Mouse (Mus musculus): Measurements from ENCODE around the gene Rbfox3. TPM values are rescaled to one million over a fixed set of nuclear protein-coding genes. Genes with fewer than 3 reads are reported as not detected.

Gene Rbfox3
- polyA plus RNA-seq, 1 experiment from 2014 or later: 77.9 TPM

DNA sequence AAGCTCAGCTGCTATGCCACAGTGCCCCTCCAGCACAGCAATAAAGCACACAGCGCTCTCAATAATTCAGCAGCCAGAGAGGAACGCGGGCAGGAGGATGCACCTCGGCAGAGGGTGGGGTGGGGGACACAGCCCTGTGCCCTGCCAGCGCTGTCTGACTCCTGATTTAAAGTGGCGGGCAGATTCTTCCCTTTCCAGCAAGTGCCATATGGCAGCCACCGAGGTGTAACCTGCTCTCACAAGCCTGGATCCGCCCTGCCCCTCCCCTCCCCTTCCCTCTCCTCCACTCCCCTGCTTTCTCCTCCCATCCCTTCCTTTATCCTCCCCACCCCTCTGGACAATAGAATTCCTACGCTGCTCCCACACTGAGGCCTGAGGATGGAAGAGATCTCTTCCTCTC, 311.2 kb downstream of the Rbfox3 start:
- no peak overlapping the region for H3K4me3 ChIP-seq
- peak overlapping the region; percentile 28 for H3K4me2 ChIP-seq
- no peaks in the 10 kb centered on the region for H3K9me3 ChIP-seq
- no peaks in the 10 kb centered on the region for H3K27me3 ChIP-seq
- H3K36me3 ChIP-seq: no peaks in the 10 kb centered on the region
- 0 out of 2 replicates have a peak overlapping the region, but pooled peaks have one; percentile 17 for H3K9ac ChIP-seq
- 3% methylated on average over 9 of the region's 9 CpGs for WGBS
- H3K27ac ChIP-seq (replicated peaks): peak overlapping the region; percentile 67
- peaks cover 44% of the 10 kb centered on the region for H3K4me1 ChIP-seq (replicated peaks)
- peak; percentile 66 for ATAC-seq (ENCODE audit: low FRiP score, low read depth)

GRCm38 (mm10) chr11:118598726-118599125, 312.7 kb downstream of the Rbfox3 start:
- no peak for ATAC-seq (ENCODE audit: low FRiP score, low read depth)
- no peak overlapping the region for H3K4me3 ChIP-seq
- peaks cover 34% of the 10 kb centered on the region for H3K4me1 ChIP-seq (replicated peaks)
- no peak overlapping the region for H3K9ac ChIP-seq
- H3K27me3 ChIP-seq: no peaks in the 10 kb centered on the region
- H3K9me3 ChIP-seq: no peaks in the 10 kb centered on the region
- H3K36me3 ChIP-seq: no peaks in the 10 kb centered on the region
- H3K27ac ChIP-seq (replicated peaks): no peak overlapping the region
- no peak overlapping the region for H3K4me2 ChIP-seq
- 52% methylated on average over 5 of the region's 5 CpGs for WGBS

DNA sequence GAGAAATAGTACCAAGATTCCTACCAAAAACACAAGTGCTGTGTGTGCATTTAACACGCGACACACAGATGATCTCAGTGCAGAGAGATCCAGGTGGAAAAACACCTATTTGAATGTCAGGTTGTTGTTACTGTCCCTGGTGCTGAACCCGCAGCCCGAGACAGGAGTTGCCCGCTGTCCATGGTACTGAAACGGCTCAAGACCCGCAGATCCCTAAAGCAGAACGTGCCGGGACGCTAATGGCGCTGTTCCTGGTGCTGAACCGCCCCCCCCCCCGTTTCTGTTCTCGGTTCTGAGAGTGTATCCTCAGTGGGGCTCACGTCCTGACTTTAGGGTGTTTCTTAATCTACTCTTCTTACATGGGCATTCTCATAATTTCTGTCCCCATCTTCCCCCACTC, 326.6 kb downstream of the Rbfox3 start:
- Histone ChIP-seq H3K9me3 (no peaks in the 10 kb centered on the region), H3K4me1 (replicated peaks) (peaks cover 16% of the 10 kb centered on the region), H3K36me3 (no peaks in the 10 kb centered on the region), H3K4me3 (no peak overlapping the region), H3K4me2 (no peak overlapping the region), H3K27ac (replicated peaks) (no peak overlapping the region), H3K9ac (no peak overlapping the region), H3K27me3 (no peaks in the 10 kb centered on the region)
- no peak for ATAC-seq (ENCODE audit: low FRiP score, low read depth)
- 11% methylated on average over 14 of the region's 15 CpGs for WGBS

DNA sequence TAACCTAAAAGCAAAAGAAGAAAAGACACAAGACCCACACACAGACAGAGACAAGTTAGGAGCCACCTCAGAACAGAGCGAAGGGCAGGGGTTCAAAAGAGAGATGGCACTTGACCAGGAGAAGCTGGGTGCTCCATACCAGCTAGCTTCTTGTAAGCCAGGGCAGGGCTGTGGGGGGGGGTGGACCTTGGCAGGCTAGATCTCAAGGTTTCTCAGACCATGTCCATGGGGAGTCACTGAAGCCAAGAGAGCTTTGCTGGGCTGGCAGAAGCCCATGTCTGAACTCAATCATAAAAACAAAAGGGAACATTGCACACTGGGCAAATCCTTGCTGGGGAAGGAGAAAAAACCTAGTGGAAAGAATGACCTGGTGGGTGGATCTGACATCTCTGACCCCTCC, 327.4 kb downstream of the Rbfox3 start:
- Histone ChIP-seq H3K9me3 (no peaks in the 10 kb centered on the region), H3K36me3 (no peaks in the 10 kb centered on the region), H3K4me3 (no peak overlapping the region), H3K9ac (no peak overlapping the region), H3K27ac (replicated peaks) (no peak overlapping the region), H3K4me1 (replicated peaks) (peaks cover 16% of the 10 kb centered on the region), H3K27me3 (no peaks in the 10 kb centered on the region), H3K4me2 (no peak overlapping the region)
- 95% methylated on average over 1 of the region's 1 CpGs for WGBS
- ATAC-seq (ENCODE audit: low FRiP score, low read depth): no peak

DNA sequence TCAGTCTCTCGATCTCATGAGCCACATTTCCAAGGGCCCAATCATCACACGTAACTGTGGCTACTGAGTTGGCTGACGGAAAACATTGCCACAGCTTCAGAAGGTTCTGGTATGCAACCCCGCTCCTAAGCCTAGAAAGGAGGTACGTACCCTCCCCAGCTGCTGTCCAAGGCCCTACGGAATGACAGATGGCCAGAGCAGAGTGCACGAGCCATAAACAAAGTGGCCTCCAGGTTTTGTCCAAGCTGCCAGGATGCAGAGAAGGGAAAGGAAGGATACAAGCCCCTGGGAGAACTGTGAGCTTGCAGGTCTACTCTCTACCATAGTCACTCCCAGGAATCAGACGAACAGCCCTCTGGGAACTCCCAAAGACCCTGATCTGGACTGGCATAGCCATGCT, 327.8 kb downstream of the Rbfox3 start:
- no peak overlapping the region for H3K4me3 ChIP-seq
- no peak overlapping the region for H3K9ac ChIP-seq
- no peaks in the 10 kb centered on the region for H3K36me3 ChIP-seq
- WGBS: 78% methylated on average over 8 of the region's 8 CpGs
- H3K4me1 ChIP-seq (replicated peaks): peaks cover 16% of the 10 kb centered on the region
- no peak overlapping the region for H3K4me2 ChIP-seq
- H3K27ac ChIP-seq (replicated peaks): no peak overlapping the region
- no peaks in the 10 kb centered on the region for H3K9me3 ChIP-seq
- H3K27me3 ChIP-seq: no peaks in the 10 kb centered on the region
- ATAC-seq (ENCODE audit: low FRiP score, low read depth): no peak

GRCm38 (mm10) chr11:118581019-118581418, 330.4 kb downstream of the Rbfox3 start:
- WGBS: 36% methylated on average over 4 of the region's 4 CpGs
- H3K4me1 ChIP-seq (replicated peaks): peaks cover 37% of the 10 kb centered on the region
- H3K4me3 ChIP-seq: no peak overlapping the region
- peak overlapping the region; percentile 67 for H3K27ac ChIP-seq (replicated peaks)
- no peaks in the 10 kb centered on the region for H3K27me3 ChIP-seq
- no peaks in the 10 kb centered on the region for H3K9me3 ChIP-seq
- no peak overlapping the region for H3K4me2 ChIP-seq
- no peaks in the 10 kb centered on the region for H3K36me3 ChIP-seq
- ATAC-seq (ENCODE audit: low FRiP score, low read depth): no peak
- H3K9ac ChIP-seq: no peak overlapping the region

DNA sequence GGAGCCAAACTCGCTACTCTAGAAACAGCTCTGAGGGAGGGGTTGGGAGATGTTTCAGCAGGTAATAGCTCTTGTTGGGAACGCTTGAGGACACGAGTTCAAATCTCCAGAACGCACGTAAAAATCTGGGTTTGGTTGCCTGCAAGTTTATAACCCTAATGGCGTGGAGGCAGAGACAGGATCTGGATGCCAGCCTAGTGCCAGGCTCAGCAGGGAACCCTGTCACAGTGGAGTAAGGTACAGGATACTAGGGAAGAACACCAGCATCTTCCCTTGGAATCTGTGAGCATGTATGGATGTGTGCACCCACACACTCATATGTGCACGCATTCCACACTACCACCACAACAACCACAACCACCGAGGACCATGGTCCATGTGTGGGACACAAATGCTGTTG, 331.8 kb downstream of the Rbfox3 start:
- Histone ChIP-seq H3K4me3 (no peak overlapping the region), H3K36me3 (no peaks in the 10 kb centered on the region), H3K27ac (replicated peaks) (no peak overlapping the region), H3K27me3 (no peaks in the 10 kb centered on the region), H3K4me2 (no peak overlapping the region), H3K4me1 (replicated peaks) (peaks cover 48% of the 10 kb centered on the region), H3K9me3 (no peaks in the 10 kb centered on the region), H3K9ac (no peak overlapping the region)
- no peak for ATAC-seq (ENCODE audit: low FRiP score, low read depth)
- 90% methylated on average over 8 of the region's 8 CpGs for WGBS

DNA sequence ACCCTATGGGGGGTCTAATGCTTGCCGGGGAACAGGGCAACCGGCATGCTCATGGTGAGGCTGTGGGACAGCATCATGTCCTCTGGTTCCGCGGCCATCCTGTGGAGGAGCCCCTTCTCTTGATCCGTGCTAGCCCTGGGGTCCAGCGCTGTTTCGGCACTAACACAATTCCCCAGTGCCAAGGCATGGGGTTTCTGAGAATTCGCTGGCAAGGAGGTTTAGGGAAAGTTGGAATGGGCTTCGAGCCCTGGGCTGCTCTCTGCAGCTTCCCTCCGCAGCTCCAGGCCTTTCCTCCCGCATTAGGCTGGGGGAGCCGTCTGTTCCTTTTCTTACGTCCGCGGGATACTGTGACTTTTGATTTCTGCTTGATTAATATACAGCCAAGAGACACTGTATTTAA, 334.1 kb downstream of the Rbfox3 start:
- WGBS: 43% methylated on average over 15 of the region's 15 CpGs
- no peak overlapping the region for H3K9ac ChIP-seq
- H3K27me3 ChIP-seq: peaks cover 12% of the 10 kb centered on the region; the same call in 1 of the 2 replicates
- ATAC-seq (ENCODE audit: low FRiP score, low read depth): no peak
- H3K4me2 ChIP-seq: no peak overlapping the region
- no peak overlapping the region for H3K4me3 ChIP-seq
- no peak overlapping the region; the same call in 1 of the 2 replicates for H3K27ac ChIP-seq (replicated peaks)
- no peaks in the 10 kb centered on the region for H3K9me3 ChIP-seq
- H3K4me1 ChIP-seq (replicated peaks): peaks cover 63% of the 10 kb centered on the region
- no peaks in the 10 kb centered on the region for H3K36me3 ChIP-seq

DNA sequence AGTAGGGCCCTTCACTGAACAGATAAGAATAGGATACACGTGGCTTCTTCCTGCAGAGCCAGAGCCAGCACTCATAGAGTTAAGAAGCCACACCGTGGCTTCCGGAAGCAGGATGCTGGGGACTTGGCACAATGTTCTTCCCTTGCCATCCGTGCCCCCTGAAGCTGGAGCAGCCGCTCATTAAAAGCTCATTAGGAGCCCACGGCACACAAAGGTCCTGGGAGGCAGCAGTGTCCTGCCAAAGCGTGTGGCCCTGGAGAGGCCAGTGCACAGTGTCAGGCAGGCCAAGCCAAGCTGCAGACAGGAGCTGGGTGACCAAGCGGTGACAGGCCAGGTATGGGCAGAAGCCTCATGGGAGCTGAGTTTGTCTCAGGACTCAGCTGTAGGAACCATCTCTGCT, 334.8 kb downstream of the Rbfox3 start:
- H3K4me1 ChIP-seq (replicated peaks): peaks cover 60% of the 10 kb centered on the region
- H3K36me3 ChIP-seq: no peaks in the 10 kb centered on the region
- H3K27ac ChIP-seq (replicated peaks): no peak overlapping the region
- peaks cover 18% of the 10 kb centered on the region for H3K27me3 ChIP-seq
- no peak for ATAC-seq (ENCODE audit: low FRiP score, low read depth)
- no peaks in the 10 kb centered on the region for H3K9me3 ChIP-seq
- no peak overlapping the region for H3K4me3 ChIP-seq
- 23% methylated on average over 8 of the region's 8 CpGs for WGBS
- H3K4me2 ChIP-seq: no peak overlapping the region
- H3K9ac ChIP-seq: no peak overlapping the region

- Histone ChIP-seq H3K9me3 (no peaks in the 10 kb centered on the region), H3K4me3 (no peak overlapping the region), H3K27ac (replicated peaks) (no peak overlapping the region), H3K9ac (no peak overlapping the region), H3K4me1 (replicated peaks) (peaks cover 65% of the 10 kb centered on the region), H3K4me2 (no peak overlapping the region), H3K36me3 (no peaks in the 10 kb centered on the region), H3K27me3 (peaks cover 38% of the 10 kb centered on the region)
- ATAC-seq (ENCODE audit: low FRiP score, low read depth): no peak
- WGBS: 81% methylated on average over 5 of the region's 5 CpGs
Measured at GRCm38 (mm10) chr11:118574418-118574817, 337.0 kb downstream of the Rbfox3 start.

DNA sequence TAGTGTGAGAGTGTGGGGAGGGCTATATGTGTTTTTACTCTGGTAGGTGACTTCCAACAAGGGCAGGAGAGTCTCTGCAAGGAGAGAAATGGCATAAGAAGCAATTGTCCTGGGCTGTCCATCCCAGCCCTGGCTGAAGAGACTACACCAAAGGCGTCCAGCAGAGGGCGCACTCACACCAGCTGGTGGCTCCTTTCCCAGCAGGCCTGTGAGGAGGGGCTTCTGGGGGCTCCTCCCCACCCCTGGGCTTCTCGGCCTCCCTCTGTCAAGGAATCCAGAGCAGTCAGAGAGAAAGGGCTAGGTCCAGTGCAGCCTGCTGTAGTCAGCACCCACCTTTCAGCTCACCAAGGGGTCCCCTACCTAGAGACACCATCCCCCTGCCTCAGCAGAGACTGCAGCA, 337.8 kb downstream of the Rbfox3 start:
- no peak overlapping the region for H3K27ac ChIP-seq (replicated peaks)
- ATAC-seq (ENCODE audit: low FRiP score, low read depth): no peak; the same call in 1 of the 2 replicates
- no peak overlapping the region for H3K4me2 ChIP-seq
- H3K36me3 ChIP-seq: no peaks in the 10 kb centered on the region
- H3K9me3 ChIP-seq: no peaks in the 10 kb centered on the region
- H3K9ac ChIP-seq: no peak overlapping the region
- peaks cover 74% of the 10 kb centered on the region for H3K4me1 ChIP-seq (replicated peaks)
- H3K4me3 ChIP-seq: no peak overlapping the region
- 0% methylated on average over 3 of the region's 3 CpGs for WGBS
- peaks cover 46% of the 10 kb centered on the region for H3K27me3 ChIP-seq

- Histone ChIP-seq H3K4me2 (no peak overlapping the region), H3K9me3 (no peaks in the 10 kb centered on the region), H3K27me3 (peaks cover 50% of the 10 kb centered on the region), H3K4me1 (replicated peaks) (peaks cover 73% of the 10 kb centered on the region), H3K36me3 (no peaks in the 10 kb centered on the region), H3K27ac (replicated peaks) (no peak overlapping the region), H3K4me3 (no peak overlapping the region), H3K9ac (no peak overlapping the region)
- 71% methylated on average over 7 of the region's 7 CpGs for WGBS
- no peak for ATAC-seq (ENCODE audit: low FRiP score, low read depth)
Measured at GRCm38 (mm10) chr11:118573000-118573399, 338.4 kb downstream of the Rbfox3 start.

DNA sequence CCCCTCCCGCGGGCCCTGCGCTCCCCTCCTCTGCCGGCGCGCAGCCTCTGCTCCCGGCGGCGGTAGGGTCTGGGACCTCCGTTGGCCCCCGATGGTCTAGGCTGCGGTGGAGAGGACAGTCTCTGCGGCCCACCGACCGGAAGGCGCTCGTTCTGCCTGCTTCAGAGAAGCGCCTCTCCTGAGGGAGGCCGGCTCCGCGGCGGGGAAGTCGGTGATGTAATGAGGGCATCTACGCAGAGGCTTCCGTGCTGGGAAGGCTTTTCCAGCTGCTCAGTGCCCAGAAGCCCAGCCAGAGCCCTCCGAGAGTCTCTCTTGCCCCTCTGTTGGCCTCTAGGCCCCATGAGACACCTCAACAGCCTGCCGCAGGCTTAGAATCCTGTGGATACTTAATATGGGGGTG, 341.2 kb downstream of the Rbfox3 start:
- peak; percentile 31; the same call in 1 of the 2 replicates for ATAC-seq (ENCODE audit: low FRiP score, low read depth)
- H3K27ac ChIP-seq (replicated peaks): peak overlapping the region; percentile 69
- H3K9me3 ChIP-seq: no peaks in the 10 kb centered on the region
- H3K27me3 ChIP-seq: peaks cover 55% of the 10 kb centered on the region
- under 1% methylated on average over 27 of the region's 27 CpGs for WGBS
- H3K4me2 ChIP-seq: peak overlapping the region; percentile 98
- H3K4me3 ChIP-seq: peak overlapping the region; percentile 58
- H3K9ac ChIP-seq: peak overlapping the region; percentile 65
- H3K4me1 ChIP-seq (replicated peaks): peaks cover 64% of the 10 kb centered on the region
- H3K36me3 ChIP-seq: no peaks in the 10 kb centered on the region

Measured in hindbrain, embryonic 15.5 days (tissue).